Mouse (Mus musculus): Measurements from ENCODE around the gene Gm14139. TPM values are rescaled to one million over a fixed set of nuclear protein-coding genes. Genes with fewer than 3 reads are reported as not detected.

Gene Gm14139
- polyA plus RNA-seq, 1 experiment from 2014 or later, result not detected

Other genes starting within 250 kb of the Gm14139 start
- gene Zfp120, start 45.0 kb upstream of the Gm14139 start, polyA plus RNA-seq (2016; fragmentation: Nextera tagmentation; extraction: Ambion mirVana), result 4.1 and 6.8 TPM in 2 replicates
- not detected in 2 replicates for gene Gm10770, start 2.1 kb upstream of the Gm14139 start, polyA plus RNA-seq (2016; fragmentation: Nextera tagmentation; extraction: Ambion mirVana)
- gene Zfp937, start 36.3 kb downstream of the Gm14139 start, polyA plus RNA-seq (2016; fragmentation: Nextera tagmentation; extraction: Ambion mirVana), result 8.5 and 11.0 TPM in 2 replicates
- 2.1 and 3.2 TPM in 2 replicates for gene Gm21994, start 73.8 kb downstream of the Gm14139 start, polyA plus RNA-seq (2016; fragmentation: Nextera tagmentation; extraction: Ambion mirVana)
- not detected in 2 replicates for gene Gm14124, start 75.8 kb downstream of the Gm14139 start, polyA plus RNA-seq (2016; fragmentation: Nextera tagmentation; extraction: Ambion mirVana)
- 1.4 and 2.5 TPM in 2 replicates for gene Gm10130, start 141.9 kb downstream of the Gm14139 start, polyA plus RNA-seq (2016; fragmentation: Nextera tagmentation; extraction: Ambion mirVana)
- gene 3300002I08Rik, start 181.0 kb downstream of the Gm14139 start, polyA plus RNA-seq (2016; fragmentation: Nextera tagmentation; extraction: Ambion mirVana), result 8.7 and 9.7 TPM in 2 replicates